Mouse (Mus musculus) CH12.LX (cell line): ENCODE measurements around the gene Irf4.

Source experiments
- CTCF ChIP-seq, 2 experiments: IDR thresholded peaks in 1 of 2; conservative IDR thresholded peaks in 1 of 2; 2 replicates each; pipeline ENCODE4 v1.5.1; 2011 to 2012; ENCODE audit warnings: low read depth in 2 of 2, low read length in 2 of 2, improper control_type of control experiment in 1 of 2, inconsistent platforms in 1 of 2, mild to moderate bottlenecking in 1 of 2, moderate library complexity in 1 of 2
- EP300 ChIP-seq: IDR thresholded peaks from 2 replicates; pipeline ENCODE4 v1.6.1; 2011; ENCODE audit warnings: low read length, improper control_type of control experiment
- HCFC1 ChIP-seq: IDR thresholded peaks from 2 replicates; pipeline ENCODE4 v1.6.1; 2012; ENCODE audit warnings: low read depth, mild to moderate bottlenecking, inconsistent platforms, low read length, improper control_type of control experiment
- KAT2A ChIP-seq: IDR thresholded peaks from 2 replicates; pipeline ENCODE4 v1.6.1; 2012; ENCODE audit warnings: low read length, improper control_type of control experiment, inconsistent platforms; ENCODE audit not compliant: insufficient replicate concordance
- MAFK ChIP-seq: IDR thresholded peaks from 2 replicates; pipeline ENCODE4 v1.6.1; 2011; ENCODE audit warnings: low read length, improper control_type of control experiment; ENCODE audit not compliant: insufficient replicate concordance
- RCOR1 ChIP-seq: conservative IDR thresholded peaks from 2 replicates; pipeline ENCODE4 v1.6.1; 2012; ENCODE audit warnings: low read depth, mild to moderate bottlenecking, inconsistent platforms, low read length, improper control_type of control experiment
- USF1 ChIP-seq: IDR thresholded peaks from 2 replicates; pipeline ENCODE4 v1.6.1; 2014; ENCODE audit warnings: low read depth, mild to moderate bottlenecking, inconsistent platforms, low read length, improper control_type of control experiment

DNA sequence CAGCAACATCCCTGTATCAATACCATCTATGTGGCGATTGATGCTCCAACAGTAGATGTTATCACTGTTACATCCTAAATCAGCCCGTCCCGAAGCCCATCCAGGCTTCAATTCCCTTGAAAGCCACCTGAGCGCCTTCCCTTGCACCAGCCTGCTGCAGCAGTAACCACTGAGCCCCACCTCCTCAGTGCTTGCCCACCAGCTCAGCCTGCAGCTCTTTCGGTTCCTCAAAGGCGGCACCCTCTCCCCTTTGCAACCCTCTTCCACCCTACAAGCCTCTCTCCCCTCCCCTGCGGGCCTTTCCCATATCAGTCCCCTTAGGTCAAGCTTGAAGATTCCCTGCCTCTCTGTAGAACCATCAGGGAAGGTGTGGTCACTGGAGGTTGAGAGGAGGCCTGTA lies 20.9 kb upstream of the Irf4 start:
- TF ChIP-seq RCOR1 (peak; percentile 85), CTCF (conservative IDR thresholded peaks at IDR 0.05 in 1 of 2, IDR thresholded peaks at IDR 0.05 in 1 of 2; ENCODE audit: low read depth in 2 of 2, low read length in 2 of 2) (no peak), MAFK (no peak), KAT2A (0 out of 2 replicates have a peak, but pooled peaks have one; percentile 40), HCFC1 (no peak), EP300 (peak; percentile 88), USF1 (no peak)
